Mouse (Mus musculus): ENCODE measurements around the gene Cdc14a. TPM values are rescaled to one million over a fixed set of nuclear protein-coding genes. Genes with fewer than 3 reads are reported as not detected.

Gene Cdc14a
- 33.1 to 34.6 TPM (median 33.8 TPM) in 4 replicates for total RNA-seq (2023)

DNA sequence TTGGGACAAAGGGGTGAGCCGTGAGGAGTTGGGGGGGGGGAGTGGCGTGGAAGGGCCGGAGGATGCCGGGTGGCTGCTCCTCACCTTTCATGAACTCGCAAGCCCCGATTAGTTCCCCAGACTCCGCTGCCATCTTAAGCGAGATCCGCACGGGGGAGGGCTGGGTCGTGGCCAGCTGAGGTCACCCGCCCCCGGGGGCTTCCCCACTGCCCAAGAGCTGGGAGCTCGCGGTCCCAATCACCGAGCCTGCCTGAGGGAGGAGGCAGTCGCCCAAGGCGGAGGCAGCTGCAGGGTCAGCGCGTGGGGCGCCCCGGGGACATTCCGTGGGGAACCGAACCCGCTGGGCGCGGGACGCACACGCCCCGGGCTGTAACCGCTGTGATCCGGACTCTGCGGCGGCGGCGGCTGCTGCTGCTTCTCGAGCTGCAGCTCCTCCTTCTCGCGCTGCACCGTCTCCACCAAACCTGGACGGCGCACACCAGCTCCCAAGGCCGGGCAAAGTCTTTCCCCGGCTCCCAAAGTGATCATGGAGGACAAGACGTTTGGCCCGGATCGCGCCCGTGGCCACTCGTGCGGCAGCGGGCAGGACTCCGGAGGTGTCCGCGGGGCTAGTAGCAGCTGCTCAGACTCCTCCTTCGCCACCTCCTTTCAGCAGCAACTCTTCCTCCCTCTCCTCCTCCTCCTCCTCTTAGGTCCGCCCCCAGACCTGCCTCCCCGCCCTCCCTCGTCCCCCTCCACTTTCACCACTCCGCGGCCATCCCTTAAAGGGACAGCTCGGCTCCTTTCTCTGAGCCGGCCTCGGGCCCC, at the start of gene Cdc14a:
Gene Cdc14a, minus strand, starts transcription at position 680 of the 807 bp plus-strand sequence.

DNA sequence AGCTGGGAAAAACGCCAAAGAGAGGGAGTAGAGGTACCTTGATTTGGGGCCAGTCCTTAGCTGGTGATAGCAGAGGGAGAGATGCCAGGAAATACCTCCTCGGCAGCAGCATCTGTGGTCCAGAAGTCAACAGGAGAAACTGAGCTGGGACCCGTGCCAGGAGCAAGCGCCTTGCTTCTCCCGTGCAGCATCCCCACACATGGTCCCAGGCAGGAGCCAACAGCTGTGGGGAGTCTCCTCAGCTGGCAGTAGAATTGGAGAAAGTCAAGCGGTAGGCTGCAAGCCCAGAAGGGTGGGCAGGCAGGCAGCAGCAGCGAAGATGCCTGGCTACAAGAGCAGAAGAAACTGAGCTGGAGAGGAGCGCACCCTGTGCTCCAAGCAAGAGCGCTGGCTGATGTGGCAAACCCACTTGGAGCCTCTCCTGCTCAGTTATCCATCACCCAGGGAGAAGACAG, 170.7 kb downstream of the Cdc14a start, which contains the start of gene Gpr88:
Gene Gpr88, minus strand, starts transcription at position 427 of the 455 bp plus-strand sequence.

Other genes with a start within 250 kb of the Cdc14a start
- not detected in 4 replicates for gene Gpr88, start 170.5 kb downstream of the Cdc14a start, total RNA-seq (2023)
- gene Rtca, start 84.2 kb upstream of the Cdc14a start, total RNA-seq (2023): 22.9 to 28.9 TPM (median 27.9 TPM) in 4 replicates
- 11.2 to 18.4 TPM (median 13.6 TPM) in 4 replicates for gene Dbt, start 89.0 kb upstream of the Cdc14a start, total RNA-seq (2023)
- gene Lrrc39, start 138.9 kb upstream of the Cdc14a start, total RNA-seq (2023): not detected in 4 replicates
- 9.5 to 10.5 TPM (median 9.9 TPM) in 4 replicates for gene Sass6, start 170.9 kb upstream of the Cdc14a start, total RNA-seq (2023)
- 27.7 to 36.9 TPM (median 32.1 TPM) in 4 replicates for gene Trmt13, start 190.6 kb upstream of the Cdc14a start, total RNA-seq (2023)
- gene Mfsd14a, start 238.6 kb upstream of the Cdc14a start, total RNA-seq (2023): 72.8 to 77.5 TPM (median 74.4 TPM) in 4 replicates